In genomic region chr1:131696325-131696724, GRCm38 (mm10) we compare ENCODE assay signal across 30 mouse cellular contexts. TPM values are rescaled to one million over a fixed set of nuclear protein-coding genes. Genes with fewer than 3 reads are reported as not detected.
DNase-seq lines count a peak whose midpoint lies in the region; ATAC-seq and TF ChIP-seq lines count a peak whose summit lies in the region.
"Had no signal": no experiment of that assay in that cellular context is flagged by ENCODE, and none has a peak within 500 bp of the region (broad histone marks: within the 10 kb centered on the region; RNA-seq: fewer than 3 reads in every experiment).

No protein-coding gene starts in this region.

- no peak for TF ChIP-seq CTCF in heart, postnatal 0 days (IDR thresholded peaks at IDR 0.05; ENCODE audit: low read depth)
- no peak for TF ChIP-seq CTCF in brain, embryonic 14.5 days (IDR thresholded peaks at IDR 0.05; ENCODE audit: borderline replicate concordance, extremely low read depth, insufficient read depth, insufficient read length)

- no peak overlapping the region for H3K4me2 ChIP-seq in heart, postnatal 0 days (ENCODE audit: low read depth, low read length)
- no peak overlapping the region for H3K4me2 ChIP-seq in heart, embryonic 12.5 days
- H3K4me2 ChIP-seq: embryonic facial prominence, embryonic 13.5 days; forebrain, embryonic 13.5 days; heart, embryonic 15.5 days; hindbrain, embryonic 12.5 days; limb, embryonic 13.5 days; liver, embryonic 13.5 days; midbrain, embryonic 12.5 days had no signal

- H3K27me3 ChIP-seq in heart, postnatal 0 days (ENCODE audit: control insufficient read depth, insufficient read depth, low read length): no peaks in the 10 kb centered on the region
- no peaks in the 10 kb centered on the region for H3K27me3 ChIP-seq in heart, embryonic 12.5 days (replicated peaks)
- H3K27me3 ChIP-seq: embryonic facial prominence, embryonic 13.5 days; forebrain, embryonic 13.5 days; heart, embryonic 15.5 days; hindbrain, embryonic 12.5 days; limb, embryonic 13.5 days; liver, embryonic 13.5 days; midbrain, embryonic 12.5 days had no signal

- no peak overlapping the region for H3K4me3 ChIP-seq in heart, postnatal 0 days (ENCODE audit: low read depth, low read length)
- H3K4me3 ChIP-seq in heart, embryonic 12.5 days: no peak overlapping the region
- H3K4me3 ChIP-seq: embryonic facial prominence, embryonic 13.5 days; forebrain, embryonic 13.5 days; heart, embryonic 15.5 days; hindbrain, embryonic 12.5 days; limb, embryonic 13.5 days; liver, embryonic 13.5 days; midbrain, embryonic 12.5 days had no signal

- peak; percentile 10 for DNase-seq in cerebellum, adult 9-10 months
- no peak for DNase-seq in cerebellum, postnatal 14 days
- peak; percentile 66 for DNase-seq in heart, postnatal 0 days (ENCODE audit: low spot score)
- DNase-seq in left cerebral cortex, adult 11 months (ENCODE audit: low spot score): peak; percentile 34
- DNase-seq in left cerebral cortex, adult 18-20 months (ENCODE audit: low spot score in 2 of 2): no peak
- DNase-seq in brain, embryonic 14.5 days (ENCODE audit: low read depth): peak; percentile 11
- DNase-seq in neural tube, embryonic 10.5 days (ENCODE audit: extremely low spot score, low spot score): no peak
- DNase-seq: cerebellum, adult 8-10 months; gastrocnemius, postnatal 14 days; kidney, postnatal 25 days; liver, embryonic 13.5 days; lung, adult 2 months; lung, postnatal 14 days; right cerebral cortex, postnatal 25 days; thymus, adult 18-20 months; thymus, postnatal 36 days had no signal

- no peaks in the 10 kb centered on the region for H3K36me3 ChIP-seq in heart, postnatal 0 days (replicated peaks; ENCODE audit: control insufficient read depth, insufficient read depth, low read length)
- no peaks in the 10 kb centered on the region for H3K36me3 ChIP-seq in heart, embryonic 12.5 days
- H3K36me3 ChIP-seq: embryonic facial prominence, embryonic 13.5 days; heart, embryonic 15.5 days; hindbrain, embryonic 12.5 days; limb, embryonic 13.5 days; liver, embryonic 13.5 days; midbrain, embryonic 12.5 days had no signal

- peaks cover 7% of the 10 kb centered on the region for H3K4me1 ChIP-seq in heart, postnatal 0 days (ENCODE audit: control insufficient read depth, insufficient read depth)
- H3K4me1 ChIP-seq in heart, embryonic 12.5 days (replicated peaks): peaks cover 4% of the 10 kb centered on the region; the same call in 1 of the 2 replicates
- H3K4me1 ChIP-seq: forebrain, embryonic 13.5 days; hindbrain, embryonic 12.5 days; limb, embryonic 13.5 days; liver, embryonic 13.5 days; midbrain, embryonic 12.5 days had no signal

- no peak for TF ChIP-seq EP300 in heart, postnatal 0 days (IDR thresholded peaks at IDR 0.05; ENCODE audit: low read depth)

- peak; percentile 75; the same call in 1 of the 2 replicates for ATAC-seq in heart, postnatal 0 days (ENCODE audit: insufficient read depth, low read depth)
- ATAC-seq in heart, embryonic 12.5 days (ENCODE audit: insufficient number of reproducible peaks, low FRiP score): no peak
- ATAC-seq: forebrain, embryonic 13.5 days; intestine, postnatal 0 days had no signal

- H3K27ac ChIP-seq in heart, postnatal 0 days (ENCODE audit: low read depth): peak overlapping the region; percentile 30; the same call in 1 of the 2 replicates
- H3K27ac ChIP-seq in heart, embryonic 12.5 days (ENCODE audit: poor library complexity, severe bottlenecking): no peak overlapping the region
- H3K27ac ChIP-seq: embryonic facial prominence, embryonic 13.5 days; forebrain, embryonic 13.5 days; heart, embryonic 15.5 days; hindbrain, embryonic 12.5 days; limb, embryonic 13.5 days; liver, embryonic 13.5 days; midbrain, embryonic 12.5 days had no signal

- WGBS in heart, postnatal 0 days: 34% methylated on average over 4 of the region's 4 CpGs
- WGBS in heart, embryonic 12.5 days: 39% methylated on average over 4 of the region's 4 CpGs

- H3K9ac ChIP-seq in heart, postnatal 0 days (replicated peaks; ENCODE audit: low read depth, low read length): no peak overlapping the region
- H3K9ac ChIP-seq in heart, embryonic 12.5 days: no peak overlapping the region
- H3K9ac ChIP-seq: embryonic facial prominence, embryonic 13.5 days; forebrain, embryonic 13.5 days; heart, embryonic 15.5 days; hindbrain, embryonic 12.5 days; limb, embryonic 13.5 days; liver, embryonic 13.5 days; midbrain, embryonic 12.5 days had no signal

- TF ChIP-seq POLR2A in brain, embryonic 14.5 days (IDR thresholded peaks at IDR 0.05; ENCODE audit: borderline replicate concordance, extremely low read depth, insufficient read depth, insufficient read length, poor library complexity, severe bottlenecking): no peak

- no peaks in the 10 kb centered on the region for H3K9me3 ChIP-seq in heart, postnatal 0 days (replicated peaks; ENCODE audit: control insufficient read depth, low read length)
- no peaks in the 10 kb centered on the region for H3K9me3 ChIP-seq in heart, embryonic 12.5 days (replicated peaks)
- H3K9me3 ChIP-seq: embryonic facial prominence, embryonic 13.5 days; forebrain, embryonic 13.5 days; heart, embryonic 15.5 days; hindbrain, embryonic 12.5 days; limb, embryonic 13.5 days; liver, embryonic 13.5 days; midbrain, embryonic 12.5 days had no signal

RNA-seq across cellular contexts. Expression of gene Rab7b, which starts 7.8 kb away (rescaled TPM):
- total RNA-seq in heart, postnatal 0 days (2014; rRNA removed; ENCODE audit: low replicate concordance): 0.50 and 2.8 TPM in 2 replicates
- polyA plus RNA-seq in heart, postnatal 0 days (2015; fragmentation: Nextera tagmentation; extraction: Ambion mirVana): 3.1 and 3.7 TPM in 2 replicates
- 0.68 and 1.5 TPM in 2 replicates for polyA plus RNA-seq in heart, embryonic 12.5 days (2016; fragmentation: Nextera tagmentation; extraction: Ambion mirVana)
- 1 to 10 TPM; 1.4 to 3.1 TPM for total RNA-seq in left cerebral cortex, adult 18-20 months (2021)
- polyA plus RNA-seq in brain, embryonic 14.5 days (2012; rRNA removed): 0.76 and 0.96 TPM in 2 replicates

RNA-seq across cellular contexts. Expression of gene Slc26a9, which starts 47.5 kb away (rescaled TPM):
- not detected in 2 replicates for total RNA-seq in heart, postnatal 0 days (2014; rRNA removed; ENCODE audit: low replicate concordance)
- polyA plus RNA-seq in heart, postnatal 0 days (2015; fragmentation: Nextera tagmentation; extraction: Ambion mirVana): 0.03 and 0.05 TPM in 2 replicates
- polyA plus RNA-seq in heart, embryonic 12.5 days (2016; fragmentation: Nextera tagmentation; extraction: Ambion mirVana): 0.04 and 0.05 TPM in 2 replicates
- total RNA-seq in left cerebral cortex, adult 18-20 months (2021): under 1 TPM in 1 of 2 experiments, not detected in 1; 0.07 TPM
- 0.10 and 0.14 TPM in 2 replicates for polyA plus RNA-seq in brain, embryonic 14.5 days (2012; rRNA removed)
- total RNA-seq: adrenal gland, adult 18-20 months; gastrocnemius, postnatal 14 days; megakaryocyte, adult 5-6 weeks; neutrophil, adult 5-6 weeks had no signal
- polyA plus RNA-seq: embryonic facial prominence, embryonic 13.5 days; limb, embryonic 13.5 days; liver, embryonic 13.5 days; midbrain, embryonic 12.5 days had no signal

RNA-seq across cellular contexts. Expression of gene Ctse, which starts 58.2 kb away (rescaled TPM):
- 2.3 and 5.2 TPM in 2 replicates for total RNA-seq in heart, postnatal 0 days (2014; rRNA removed; ENCODE audit: low replicate concordance)
- polyA plus RNA-seq in heart, postnatal 0 days (2015; fragmentation: Nextera tagmentation; extraction: Ambion mirVana): 0.18 and 0.27 TPM in 2 replicates
- 0.74 and 0.97 TPM in 2 replicates for polyA plus RNA-seq in heart, embryonic 12.5 days (2016; fragmentation: Nextera tagmentation; extraction: Ambion mirVana)
- total RNA-seq in left cerebral cortex, adult 18-20 months (2021): under 1 TPM in 1 of 2 experiments, not detected in 1; 0.16 TPM
- polyA plus RNA-seq in brain, embryonic 14.5 days (2012; rRNA removed): 0.07 TPM in 1 of 2 replicates, not detected in the other
- total RNA-seq: left cerebral cortex, postnatal 25 days had no signal
- polyA plus RNA-seq: cortical plate, adult 2 months; embryonic facial prominence, embryonic 13.5 days; forebrain, embryonic 13.5 days; frontal cortex, adult 2 months had no signal

Comparison
In these comparisons a context has a peak if more than half of its experiments do, and no peak if none do; other contexts are left out.
1. DNase-seq: peak in cerebellum, adult 9-10 months (single experiment), heart, postnatal 0 days (single experiment), left cerebral cortex, adult 11 months (single experiment) and brain, embryonic 14.5 days (single experiment); none in cerebellum, postnatal 14 days (0 of 2), left cerebral cortex, adult 18-20 months (0 of 2) and neural tube, embryonic 10.5 days (single experiment).